Mouse (Mus musculus): ENCODE data around the gene Epha1.

Epha1 gene

GRCm38 (mm10) chr6:42372816-42373547, at the start of gene Epha1:
TSS of gene Epha1 (minus strand) at chr6:42373268.
- in situ Hi-C loops (cut with MboI; ENCODE audit: low sequenced_read_pairs) = no loop called here

GRCm38 (mm10) chr6:42421439-42421838, 48.4 kb upstream of the Epha1 start:
- in situ Hi-C loops (cut with MboI; ENCODE audit: low sequenced_read_pairs) = no loop called here

DNA sequence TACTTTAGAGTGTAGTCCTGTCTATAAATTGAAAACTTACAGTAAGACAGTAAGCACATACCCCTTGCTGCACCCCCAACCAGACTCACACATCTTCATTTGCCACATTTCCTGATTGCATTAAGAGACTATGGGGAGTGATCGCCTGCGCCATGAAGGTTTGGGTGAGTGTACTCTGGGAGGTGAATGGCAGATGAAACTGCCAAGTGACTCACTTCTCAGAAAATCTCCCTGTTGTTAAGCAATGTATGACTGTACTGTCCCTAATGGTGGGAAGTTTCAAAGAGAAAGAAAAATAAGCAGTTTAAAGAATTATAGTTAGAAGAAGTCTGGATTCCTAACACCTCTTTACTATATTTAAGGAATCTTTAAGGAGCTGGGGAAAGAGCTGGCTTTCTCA, 46.4 kb upstream of the Epha1 start:
- in situ Hi-C loops (cut with MboI; ENCODE audit: low sequenced_read_pairs) = no loop called here

- in situ Hi-C loops (cut with MboI; ENCODE audit: low sequenced_read_pairs) = no loop called here
Observed at GRCm38 (mm10) chr6:42405134-42405533, 32.1 kb upstream of the Epha1 start, which contains the start of gene Tas2r135. TSS of gene Tas2r135 (plus strand) at chr6:42405434.

GRCm38 (mm10) chr6:42399938-42400337, 26.9 kb upstream of the Epha1 start, which contains the start of gene Tas2r143:
TSS of gene Tas2r143 (plus strand) at chr6:42400238.
- in situ Hi-C loops (cut with MboI; ENCODE audit: low sequenced_read_pairs) = no loop called here

- in situ Hi-C loops (cut with MboI; ENCODE audit: low sequenced_read_pairs) = no loop called here
Observed at GRCm38 (mm10) chr6:42398998-42399397, 25.9 kb upstream of the Epha1 start.

- in situ Hi-C loops (cut with MboI; ENCODE audit: low sequenced_read_pairs) = no loop called here
Observed at GRCm38 (mm10) chr6:42398285-42398684, 25.2 kb upstream of the Epha1 start.

DNA sequence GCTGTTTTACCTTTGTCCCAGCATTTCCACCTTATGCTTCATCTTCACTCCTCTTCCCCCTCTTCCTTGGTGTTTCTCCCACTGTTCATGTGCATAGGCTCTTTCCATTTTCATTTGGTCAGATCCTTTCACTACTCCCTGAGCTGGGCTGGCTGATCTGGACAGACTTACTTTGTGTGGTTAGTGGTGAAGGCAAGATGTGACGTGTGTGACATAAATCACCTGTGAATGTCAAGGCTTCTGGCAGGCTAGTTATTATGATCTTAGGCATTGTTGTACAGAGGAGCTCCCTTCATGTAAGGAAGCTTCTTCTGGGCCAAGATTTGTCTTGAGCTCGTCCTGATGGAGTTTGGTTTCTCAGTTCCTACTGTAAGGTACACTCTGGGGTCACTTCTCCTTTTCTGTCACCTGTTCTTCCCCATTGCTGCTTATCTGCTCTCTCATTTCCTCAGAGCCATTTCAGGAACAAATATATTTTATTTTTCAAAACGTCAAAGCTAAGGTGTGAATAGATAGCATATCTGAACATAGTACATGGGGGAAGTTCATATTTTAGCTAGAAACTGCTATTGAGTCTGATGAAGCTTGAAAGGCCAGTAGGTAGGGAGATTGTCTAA, 24.1 kb upstream of the Epha1 start:
- in situ Hi-C loops (cut with MboI; ENCODE audit: low sequenced_read_pairs) = no loop called here

DNA sequence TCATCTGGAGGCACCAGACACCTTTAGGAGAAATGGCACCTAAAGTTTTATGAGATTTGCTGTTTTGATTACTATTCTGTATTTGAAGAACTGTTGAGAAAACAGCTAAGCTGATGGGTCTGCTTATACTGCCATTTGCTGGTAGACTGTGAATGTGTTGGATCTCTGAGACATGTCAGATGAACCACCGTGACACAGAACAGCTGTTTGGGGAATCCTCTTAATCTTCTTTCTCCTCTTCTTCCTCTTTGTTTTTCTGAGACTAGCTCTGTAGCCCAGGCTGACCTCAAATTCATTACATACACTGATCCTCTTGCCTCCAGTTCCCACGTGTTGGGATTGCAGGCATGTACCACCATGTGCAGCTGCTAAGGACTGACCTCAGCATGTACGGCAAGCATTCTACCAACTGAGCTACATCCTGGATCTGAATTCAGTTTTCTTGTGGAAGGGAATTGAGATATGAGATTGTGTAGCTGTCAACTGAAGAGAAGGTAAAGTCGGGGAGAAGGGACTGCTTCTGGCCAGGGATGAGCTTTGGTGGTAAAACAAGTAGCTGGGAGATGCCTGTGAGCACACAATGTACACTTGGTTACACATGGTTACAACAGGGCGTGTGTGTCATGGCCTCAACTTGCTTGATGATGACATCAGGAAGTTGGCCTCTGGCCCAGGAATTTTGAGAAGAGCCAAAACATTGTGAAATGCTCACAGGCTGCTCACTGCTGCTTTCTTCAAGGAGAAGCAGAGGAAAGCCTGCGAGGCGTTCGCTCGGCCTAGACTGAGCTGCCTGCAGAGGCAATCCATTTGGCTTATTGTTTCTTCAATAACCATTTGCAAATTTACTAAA, 23.1 kb upstream of the Epha1 start:
- in situ Hi-C loops (cut with MboI; ENCODE audit: low sequenced_read_pairs) = no loop called here

GRCm38 (mm10) chr6:42391796-42392330, 18.8 kb upstream of the Epha1 start:
- in situ Hi-C loops (cut with MboI; ENCODE audit: low sequenced_read_pairs) = no loop called here

DNA sequence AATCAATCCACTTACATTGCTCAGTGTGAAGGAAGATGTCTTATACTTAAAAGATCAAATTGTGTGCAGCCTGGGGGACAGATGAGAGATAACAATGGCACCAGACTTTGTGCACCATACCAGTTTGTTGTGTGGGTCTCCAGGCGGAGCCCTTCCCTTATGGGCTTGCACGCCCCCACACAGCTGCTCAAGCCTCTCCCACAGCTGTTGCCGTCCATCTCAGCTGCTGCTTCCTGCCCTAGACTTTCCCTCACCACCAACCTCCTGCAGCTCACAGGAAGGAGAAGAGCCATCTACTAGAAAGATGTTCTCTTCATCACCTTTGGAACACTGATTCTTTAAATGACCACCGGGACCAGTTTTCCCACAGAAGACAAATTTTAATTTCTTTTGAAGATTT, 12.6 kb upstream of the Epha1 start:
- in situ Hi-C loops (cut with MboI; ENCODE audit: low sequenced_read_pairs) = no loop called here

- in situ Hi-C loops (cut with MboI; ENCODE audit: low sequenced_read_pairs) = no loop called here
Observed at GRCm38 (mm10) chr6:42383360-42383759, 10.3 kb upstream of the Epha1 start.

- in situ Hi-C loops (cut with MboI; ENCODE audit: low sequenced_read_pairs) = no loop called here
Observed at GRCm38 (mm10) chr6:42381916-42382381, 8.9 kb upstream of the Epha1 start.

DNA sequence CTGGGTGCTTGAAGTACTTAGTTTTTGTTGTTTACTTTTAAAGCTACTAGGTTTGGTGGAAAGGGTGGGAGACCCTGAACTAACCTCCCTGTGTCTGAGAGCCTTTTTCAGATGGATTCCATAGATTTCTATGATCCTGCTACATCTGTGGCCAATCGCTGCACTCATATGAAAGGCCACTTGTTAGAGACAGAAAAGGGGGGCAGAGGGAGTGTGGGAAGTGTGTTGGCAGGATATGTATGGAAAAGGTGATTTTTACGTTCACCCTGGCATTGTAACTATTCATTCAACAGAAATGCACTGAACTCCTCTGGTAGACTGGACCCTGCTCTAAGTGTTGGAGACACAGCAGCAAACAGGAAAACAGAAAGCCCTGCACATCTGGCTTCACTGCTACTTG, 8.2 kb upstream of the Epha1 start:
- in situ Hi-C loops (cut with MboI; ENCODE audit: low sequenced_read_pairs) = no loop called here

GRCm38 (mm10) chr6:42380416-42381144, 7.5 kb upstream of the Epha1 start:
- in situ Hi-C loops (cut with MboI; ENCODE audit: low sequenced_read_pairs) = no loop called here

GRCm38 (mm10) chr6:42379551-42379950, 6.5 kb upstream of the Epha1 start:
- in situ Hi-C loops (cut with MboI; ENCODE audit: low sequenced_read_pairs) = no loop called here

DNA sequence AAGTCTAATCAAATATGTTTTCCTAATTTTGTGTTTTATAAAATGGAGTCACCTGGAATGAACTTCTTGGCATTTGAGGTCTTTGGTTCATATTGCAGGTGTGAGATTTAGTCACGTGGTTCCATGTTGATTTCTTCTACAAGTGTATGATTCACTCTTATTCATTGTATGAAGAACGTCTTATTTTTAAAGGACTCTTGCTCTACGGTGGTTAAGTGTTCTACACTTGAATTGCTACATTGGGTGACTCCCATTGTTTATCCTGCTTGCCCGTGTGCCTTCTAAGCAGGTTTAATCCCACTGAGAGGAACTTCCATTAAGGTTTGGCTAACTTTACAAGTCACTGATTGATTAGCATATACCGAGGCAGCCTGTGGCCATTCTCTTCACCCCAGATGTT, 4.2 kb upstream of the Epha1 start:
- in situ Hi-C loops (cut with MboI; ENCODE audit: low sequenced_read_pairs) = no loop called here

DNA sequence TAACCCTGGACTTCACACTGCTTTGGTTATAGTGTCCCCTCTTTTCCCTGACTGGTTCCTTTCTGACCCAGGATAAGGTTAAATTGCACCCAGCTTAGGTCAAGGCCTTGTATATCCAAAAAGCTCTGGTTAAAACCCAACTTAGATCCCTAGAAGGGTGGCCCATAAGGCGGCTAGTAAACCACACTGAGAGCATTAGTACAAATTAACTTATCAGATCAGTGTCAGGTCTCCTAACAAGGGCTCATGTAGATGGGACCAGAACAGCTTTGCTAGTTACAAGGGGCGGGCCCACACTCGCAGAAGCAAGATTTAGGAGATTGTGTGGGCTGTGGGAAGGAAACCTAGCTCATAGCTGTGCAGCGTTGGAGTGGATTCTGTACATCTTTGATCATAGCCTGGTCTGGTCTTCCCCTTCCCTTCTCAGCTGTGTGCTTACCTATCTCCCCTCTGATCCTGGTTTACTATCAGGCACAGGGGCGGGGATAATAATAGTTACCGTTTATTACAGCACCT, 3.5 kb upstream of the Epha1 start:
- in situ Hi-C loops (cut with MboI; ENCODE audit: low sequenced_read_pairs) = no loop called here

DNA sequence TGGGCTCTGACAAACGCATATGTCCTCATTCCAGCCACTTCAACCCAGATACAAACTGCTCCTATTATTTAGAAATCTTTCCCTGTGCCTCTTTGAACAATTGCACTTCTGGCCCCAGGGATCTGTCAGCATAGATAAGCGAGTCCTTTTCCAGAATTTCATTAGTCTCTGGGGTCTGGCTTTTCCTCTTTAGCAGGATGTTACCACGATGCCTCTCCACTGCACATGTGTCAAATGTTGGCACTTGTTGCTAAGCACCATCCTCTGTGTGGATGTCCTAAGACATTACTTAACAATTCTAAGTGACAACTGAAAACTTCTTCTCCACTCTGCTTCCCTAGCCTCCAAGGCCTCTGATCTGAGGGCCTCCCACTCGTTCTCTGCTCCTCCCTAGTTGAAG, 2.9 kb upstream of the Epha1 start:
- in situ Hi-C loops (cut with MboI; ENCODE audit: low sequenced_read_pairs) = no loop called here

DNA sequence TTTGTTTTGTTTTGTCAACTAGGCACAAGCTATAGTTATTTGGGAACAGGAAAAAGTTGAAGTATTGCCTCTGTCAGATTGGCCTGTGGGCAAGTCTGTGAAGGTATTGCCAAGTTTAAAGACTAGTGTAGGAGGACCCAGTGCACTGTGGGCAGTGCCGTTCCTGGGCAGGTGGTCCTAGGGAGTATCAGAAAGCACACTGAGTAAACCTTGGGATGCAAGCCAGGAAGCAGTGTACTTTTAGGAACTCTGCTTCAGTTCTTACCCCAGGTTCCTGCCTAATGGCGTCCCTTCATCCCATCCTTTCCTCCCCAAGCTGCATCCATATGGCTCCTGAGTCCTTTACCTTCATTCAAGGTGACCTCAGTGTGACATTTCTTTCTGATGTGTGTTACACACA, 2.1 kb upstream of the Epha1 start:
- in situ Hi-C loops (cut with MboI; ENCODE audit: low sequenced_read_pairs) = no loop called here

Data from CH12F3 (cell line).